Mouse (Mus musculus): ENCODE results near the gene Sidt2. TPM values are rescaled to one million over a fixed set of nuclear protein-coding genes. Genes with fewer than 3 reads are reported as not detected.

Sidt2 gene
- total and polyA plus RNA-seq, 2 experiments from 2014 or later, result 51.6 to 126 TPM

DNA sequence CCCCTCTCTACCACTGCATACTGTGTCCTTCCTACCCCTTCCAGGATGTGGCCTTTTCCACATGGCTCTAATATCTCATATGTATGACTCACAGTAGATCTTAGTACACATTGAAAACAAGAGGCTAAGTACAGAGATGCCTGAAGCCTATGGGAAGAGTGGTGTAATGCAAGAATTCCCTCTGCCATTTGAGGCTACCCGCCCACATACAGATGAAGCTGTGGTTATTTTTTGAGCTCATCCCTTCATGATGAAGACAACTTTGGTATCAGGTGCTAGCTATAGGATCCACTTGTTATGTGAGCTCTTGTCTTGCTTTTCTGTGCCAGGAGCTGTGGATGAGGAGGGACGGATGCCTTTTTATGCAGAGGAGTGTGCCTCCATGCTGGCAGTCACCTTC is 39.4 kb downstream of the Sidt2 start:
- no peak for TF ChIP-seq CTCF (IDR thresholded peaks at IDR 0.05; ENCODE audit: low read depth)
- H3K4me3 ChIP-seq (ENCODE audit: low read length), result no peak overlapping the region
- no peak overlapping the region for H3K27ac ChIP-seq
- ATAC-seq (no peak), DNase-seq (ENCODE audit: low spot score) (no peak)
- WGBS, result 94% methylated on average over 2 of the region's 2 CpGs
- H3K4me2 ChIP-seq (ENCODE audit: low read depth, low read length), result no peak overlapping the region
- no peak overlapping the region for H3K9ac ChIP-seq (replicated peaks; ENCODE audit: low read length)
- no peaks in the 10 kb centered on the region for H3K27me3 ChIP-seq (ENCODE audit: insufficient read depth, low read length)
- H3K36me3 ChIP-seq (ENCODE audit: insufficient read depth, low read length), result peaks cover 58% of the 10 kb centered on the region
- no peaks in the 10 kb centered on the region for H3K9me3 ChIP-seq (ENCODE audit: low read length)
- peaks cover 3% of the 10 kb centered on the region; the same call in 1 of the 2 replicates for H3K4me1 ChIP-seq (ENCODE audit: insufficient read depth, low read length)

DNA sequence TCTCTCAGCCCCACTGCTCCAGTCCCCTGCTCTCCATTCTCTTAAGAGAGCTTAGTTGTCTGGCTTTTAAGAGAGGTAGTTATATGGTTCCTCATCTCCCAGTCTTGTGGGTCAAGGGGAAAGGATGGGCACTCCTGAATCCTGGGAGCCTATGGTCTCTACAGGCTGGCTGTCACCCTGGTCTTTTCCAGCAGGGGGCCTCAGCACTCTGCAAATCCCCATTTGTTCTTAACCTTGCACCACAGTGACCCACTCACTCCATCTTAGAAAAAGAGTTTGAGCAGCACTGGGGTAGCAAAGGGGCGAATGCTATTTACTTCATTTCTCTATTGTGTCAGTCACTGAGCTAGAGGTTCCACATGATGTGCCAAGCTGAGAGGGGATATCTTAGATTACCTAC is 43.4 kb downstream of the Sidt2 start:
- no peak overlapping the region for H3K27ac ChIP-seq
- H3K4me3 ChIP-seq (ENCODE audit: low read length), result no peak overlapping the region
- DNase-seq (ENCODE audit: low spot score) (peak; percentile 64), ATAC-seq (no peak)
- 62% methylated on average over 1 of the region's 1 CpGs for WGBS
- peaks cover 56% of the 10 kb centered on the region for H3K36me3 ChIP-seq (ENCODE audit: insufficient read depth, low read length)
- peak; percentile 74 for TF ChIP-seq CTCF (IDR thresholded peaks at IDR 0.05; ENCODE audit: low read depth)
- H3K4me2 ChIP-seq (ENCODE audit: low read depth, low read length), result no peak overlapping the region
- no peak overlapping the region for H3K9ac ChIP-seq (replicated peaks; ENCODE audit: low read length)
- H3K27me3 ChIP-seq (ENCODE audit: insufficient read depth, low read length), result no peaks in the 10 kb centered on the region
- peaks cover 9% of the 10 kb centered on the region; the same call in 1 of the 2 replicates for H3K4me1 ChIP-seq (ENCODE audit: insufficient read depth, low read length)
- no peaks in the 10 kb centered on the region for H3K9me3 ChIP-seq (ENCODE audit: low read length)

GRCm38 (mm10) chr9:45910995-45911394 is 44.1 kb downstream of the Sidt2 start:
- TF ChIP-seq CTCF (IDR thresholded peaks at IDR 0.05; ENCODE audit: low read depth), result no peak
- peaks cover 55% of the 10 kb centered on the region for H3K36me3 ChIP-seq (ENCODE audit: insufficient read depth, low read length)
- no peaks in the 10 kb centered on the region for H3K9me3 ChIP-seq (ENCODE audit: low read length)
- no peak overlapping the region for H3K4me2 ChIP-seq (ENCODE audit: low read depth, low read length)
- no peak overlapping the region for H3K4me3 ChIP-seq (ENCODE audit: low read length)
- no peak overlapping the region for H3K9ac ChIP-seq (replicated peaks; ENCODE audit: low read length)
- peaks cover 9% of the 10 kb centered on the region; the same call in 1 of the 2 replicates for H3K4me1 ChIP-seq (ENCODE audit: insufficient read depth, low read length)
- no peak for DNase-seq (ENCODE audit: low spot score)
- no peaks in the 10 kb centered on the region for H3K27me3 ChIP-seq (ENCODE audit: insufficient read depth, low read length)
- 87% methylated on average over 3 of the region's 3 CpGs for WGBS
- H3K27ac ChIP-seq, result no peak overlapping the region
- no peak for ATAC-seq

DNA sequence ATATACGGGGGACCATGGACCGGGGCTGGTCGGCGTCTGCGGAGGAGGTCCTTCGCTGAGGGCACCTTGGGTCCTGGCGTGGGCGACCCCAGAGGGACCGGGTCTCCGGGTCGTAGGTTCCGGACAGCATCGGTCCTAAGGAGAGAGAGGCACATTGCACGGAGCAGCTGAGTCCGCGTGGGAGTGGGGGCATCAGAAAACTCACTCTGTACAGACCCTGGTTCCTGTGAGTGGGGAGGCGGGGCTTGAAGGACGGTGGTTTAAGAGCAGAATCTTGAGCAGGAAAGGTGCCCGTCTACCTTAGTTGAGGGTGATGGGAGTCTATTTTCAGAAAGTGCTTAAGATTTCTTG is 48.0 kb downstream of the Sidt2 start:
- peaks cover 33% of the 10 kb centered on the region for H3K36me3 ChIP-seq (ENCODE audit: insufficient read depth, low read length)
- peaks cover 20% of the 10 kb centered on the region; the same call in 1 of the 2 replicates for H3K4me1 ChIP-seq (ENCODE audit: insufficient read depth, low read length)
- ATAC-seq (peak; percentile 77), DNase-seq (ENCODE audit: low spot score) (no peak)
- peak overlapping the region; percentile 88 for H3K4me2 ChIP-seq (ENCODE audit: low read depth, low read length)
- H3K9ac ChIP-seq (replicated peaks; ENCODE audit: low read length), result peak overlapping the region; percentile 90
- H3K27ac ChIP-seq, result peak overlapping the region; percentile 95
- H3K9me3 ChIP-seq (ENCODE audit: low read length), result no peaks in the 10 kb centered on the region
- peak overlapping the region; percentile 88 for H3K4me3 ChIP-seq (ENCODE audit: low read length)
- under 1% methylated on average over 19 of the region's 19 CpGs for WGBS
- H3K27me3 ChIP-seq (ENCODE audit: insufficient read depth, low read length), result no peaks in the 10 kb centered on the region
- no peak for TF ChIP-seq CTCF (IDR thresholded peaks at IDR 0.05; ENCODE audit: low read depth)

GRCm38 (mm10) chr9:45906355-45907077 is 48.5 kb downstream of the Sidt2 start, which contains the start of the genes Pcsk7 and Rnf214:
Gene Pcsk7, plus strand, starts transcription at chr9:45906497.
Gene Rnf214, minus strand, starts transcription at chr9:45906911.
- peaks cover 20% of the 10 kb centered on the region; the same call in 1 of the 2 replicates for H3K4me1 ChIP-seq (ENCODE audit: insufficient read depth, low read length)
- WGBS, result under 1% methylated on average over 70 of the region's 80 CpGs
- ATAC-seq (peak; percentile 94), DNase-seq (ENCODE audit: low spot score) (peak; percentile 95)
- H3K9ac ChIP-seq (replicated peaks; ENCODE audit: low read length), result peak within 1 kb of the TSS; percentile 90
- peak within 1 kb of the TSS; percentile 95 for H3K27ac ChIP-seq
- H3K4me3 ChIP-seq (ENCODE audit: low read length), result peak within 1 kb of the TSS; percentile 88
- peak; percentile 58 for TF ChIP-seq CTCF (IDR thresholded peaks at IDR 0.05; ENCODE audit: low read depth)
- H3K36me3 ChIP-seq (ENCODE audit: insufficient read depth, low read length), result peaks cover 28% of the 10 kb centered on the region
- H3K4me2 ChIP-seq (ENCODE audit: low read depth, low read length), result peak within 1 kb of the TSS; percentile 88
- no peaks in the 10 kb centered on the region for H3K9me3 ChIP-seq (ENCODE audit: low read length)
- H3K27me3 ChIP-seq (ENCODE audit: insufficient read depth, low read length), result no peaks in the 10 kb centered on the region

DNA sequence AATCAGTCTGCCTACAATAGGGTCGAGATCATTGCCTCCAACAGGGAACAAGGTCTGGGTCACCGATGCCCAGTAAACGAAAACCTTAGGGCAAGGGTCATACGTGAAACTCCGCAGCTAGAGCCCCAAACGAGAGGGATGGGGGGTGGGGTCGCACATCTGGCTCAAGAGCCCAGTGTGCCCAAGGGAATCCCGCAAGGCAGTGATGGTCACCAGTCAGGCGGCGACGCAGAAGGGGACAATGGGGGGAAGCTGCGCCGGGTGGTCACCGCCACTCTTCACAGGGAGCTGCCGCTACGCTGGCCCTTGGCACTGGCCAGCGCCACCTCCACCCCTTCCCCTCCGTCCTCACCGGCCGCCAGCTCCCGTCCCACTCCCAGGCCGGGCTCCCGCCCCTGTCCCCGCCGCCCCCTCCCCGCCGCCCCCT is 49.2 kb downstream of the Sidt2 start:
- whole genome bisulfite sequencing, result 4% methylated on average over 18 of the region's 27 CpGs
- H3K27me3 ChIP-seq (ENCODE audit: insufficient read depth, low read length), result no peaks in the 10 kb centered on the region
- ATAC-seq, result peak; percentile 57
- TF ChIP-seq CTCF (IDR thresholded peaks at IDR 0.05; ENCODE audit: low read depth), result no peak
- H3K9me3 ChIP-seq (ENCODE audit: low read length), result no peaks in the 10 kb centered on the region
- peaks cover 20% of the 10 kb centered on the region; the same call in 1 of the 2 replicates for H3K4me1 ChIP-seq (ENCODE audit: insufficient read depth, low read length)
- peaks cover 21% of the 10 kb centered on the region for H3K36me3 ChIP-seq (ENCODE audit: insufficient read depth, low read length)
- H3K4me2 ChIP-seq (ENCODE audit: low read depth, low read length), result peak overlapping the region; percentile 88
- H3K9ac ChIP-seq (replicated peaks; ENCODE audit: low read length), result peak overlapping the region; percentile 90
- H3K4me3 ChIP-seq (ENCODE audit: low read length), result peak overlapping the region; percentile 88
- peak; percentile 43 for DNase-seq (ENCODE audit: low spot score)
- peak overlapping the region; percentile 95 for H3K27ac ChIP-seq

- TF ChIP-seq CTCF (IDR thresholded peaks at IDR 0.05; ENCODE audit: low read depth), result no peak
- H3K9me3 ChIP-seq (ENCODE audit: low read length), result no peaks in the 10 kb centered on the region
- whole genome bisulfite sequencing, result 47% methylated on average over 4 of the region's 4 CpGs
Observed at GRCm38 (mm10) chr9:45905196-45905595, 49.9 kb downstream of the Sidt2 start.

More at GRCm38 (mm10) chr9:45905196-45905595, 49.9 kb downstream of the Sidt2 start:
- H3K4me1 ChIP-seq (ENCODE audit: insufficient read depth, low read length), result peaks cover 20% of the 10 kb centered on the region; the same call in 1 of the 2 replicates
- ATAC-seq (no peak), DNase-seq (ENCODE audit: low spot score) (no peak)
- peak overlapping the region; percentile 88 for H3K4me3 ChIP-seq (ENCODE audit: low read length)
- H3K36me3 ChIP-seq (ENCODE audit: insufficient read depth, low read length), result peaks cover 15% of the 10 kb centered on the region
- no peaks in the 10 kb centered on the region for H3K27me3 ChIP-seq (ENCODE audit: insufficient read depth, low read length)
- H3K9ac ChIP-seq (replicated peaks; ENCODE audit: low read length), result peak overlapping the region; percentile 90
- peak overlapping the region; percentile 88 for H3K4me2 ChIP-seq (ENCODE audit: low read depth, low read length)
- H3K27ac ChIP-seq, result peak overlapping the region; percentile 95; the same call in 1 of the 2 replicates
